Mouse (Mus musculus) MEL (cell line): Measurements from ENCODE around the gene Kif4. TPM values are rescaled to one million over a fixed set of nuclear protein-coding genes. Genes with fewer than 3 reads are reported as not detected.

Source experiments
- DNase-seq: peaks from one replicate; pipeline ENCODE4 v3.0.0; 2011; ENCODE audit warnings: low read depth, low spot score
- H3K27ac ChIP-seq: 2 replicates; pipeline ENCODE4 v1.5.1; 2012; ENCODE audit warnings: low read depth, mild to moderate bottlenecking, control low read depth, low read length, moderate library complexity; ENCODE audit not compliant: control insufficient read depth
- H3K27me3 ChIP-seq, 2 experiments: fragments of 150-350 bp in 1 of 2; sonication (generic) in 1 of 2; 2 replicates each; pipeline ENCODE4 v1.6.1; 2012; ENCODE audit warnings: low read length in 2 of 2, mild to moderate bottlenecking in 2 of 2, improper control_type of control experiment in 1 of 2, moderate library complexity in 1 of 2; ENCODE audit not compliant: insufficient read depth in 2 of 2, control insufficient read depth in 1 of 2
- H3K36me3 ChIP-seq, 2 experiments: 2 replicates each; pipeline ENCODE4 v1.6.1; 2012 to 2014; ENCODE audit warnings: low read length in 2 of 2, improper control_type of control experiment in 1 of 2, inconsistent platforms in 1 of 2, mild to moderate bottlenecking in 1 of 2; ENCODE audit not compliant: insufficient read depth in 2 of 2, control insufficient read depth in 1 of 2
- H3K4me1 ChIP-seq, 2 experiments: fragments of 150-350 bp in 1 of 2; sonication (generic) in 1 of 2; 2 replicates each; pipeline ENCODE4 v1.6.1; 2012; ENCODE audit warnings: low read length in 2 of 2, improper control_type of control experiment in 1 of 2, mild to moderate bottlenecking in 1 of 2; ENCODE audit not compliant: insufficient read depth in 2 of 2, control insufficient read depth in 1 of 2
- H3K4me3 ChIP-seq, 2 experiments: fragments of 150-350 bp in 1 of 2; sonication (generic) in 1 of 2; 2 replicates each; pipeline ENCODE4 v1.5.1; 2012; ENCODE audit warnings: low read depth in 2 of 2, low read length in 2 of 2, mild to moderate bottlenecking in 2 of 2, moderate library complexity in 2 of 2, control low read depth in 1 of 2, improper control_type of control experiment in 1 of 2; ENCODE audit not compliant: control insufficient read depth in 1 of 2, insufficient read depth in 1 of 2
- H3K79me2 ChIP-seq: 2 replicates; pipeline ENCODE4 v1.6.1; 2012; ENCODE audit warnings: mild to moderate bottlenecking, low read length, moderate library complexity; ENCODE audit not compliant: control insufficient read depth, poor library complexity, insufficient read depth
- H3K9ac ChIP-seq: 2 replicates; pipeline ENCODE4 v1.6.1; 2012; ENCODE audit warnings: low read depth, mild to moderate bottlenecking, control low read depth, low read length, moderate library complexity; ENCODE audit not compliant: control insufficient read depth, poor library complexity, severe bottlenecking
- H3K9me3 ChIP-seq: fragments of 150-350 bp; sonication (generic); replicated peaks from 2 replicates; pipeline ENCODE4 v1.6.1; 2012; ENCODE audit warnings: mild to moderate bottlenecking, low read length, improper control_type of control experiment, moderate library complexity; ENCODE audit not compliant: insufficient read depth
- CHD1 ChIP-seq: IDR thresholded peaks from 2 replicates; pipeline ENCODE4 v1.6.1; 2012; ENCODE audit warnings: low read depth, mild to moderate bottlenecking, inconsistent platforms, low read length, improper control_type of control experiment
- CHD2 ChIP-seq: IDR thresholded peaks from 2 replicates; pipeline ENCODE4 v1.6.1; 2011; ENCODE audit warnings: low read length, improper control_type of control experiment
- E2F4 ChIP-seq: IDR thresholded peaks from 2 replicates; pipeline ENCODE4 v1.6.1; 2011; ENCODE audit warnings: low read depth, low read length, improper control_type of control experiment, borderline replicate concordance
- ETS1 ChIP-seq: IDR thresholded peaks from 2 replicates; pipeline ENCODE4 v1.6.1; 2012; ENCODE audit warnings: low read depth, mild to moderate bottlenecking, inconsistent platforms, low read length, improper control_type of control experiment, moderate library complexity
- GABPA ChIP-seq: IDR thresholded peaks from 2 replicates; pipeline ENCODE4 v1.6.1; 2012; ENCODE audit warnings: low read depth, mild to moderate bottlenecking, inconsistent platforms, low read length, improper control_type of control experiment, moderate library complexity
- JUND ChIP-seq: IDR thresholded peaks from 2 replicates; pipeline ENCODE4 v1.6.1; 2011; ENCODE audit warnings: low read depth, mild to moderate bottlenecking, improper control_type of control experiment, low read length
- MAZ ChIP-seq: IDR thresholded peaks from 2 replicates; pipeline ENCODE4 v1.6.1; 2012; ENCODE audit warnings: low read depth, mild to moderate bottlenecking, inconsistent platforms, low read length, improper control_type of control experiment
- MEF2A ChIP-seq: IDR thresholded peaks from 2 replicates; pipeline ENCODE4 v1.6.1; 2014; ENCODE audit warnings: low read depth, mild to moderate bottlenecking, inconsistent platforms, low read length, improper control_type of control experiment; ENCODE audit not compliant: poor library complexity, insufficient replicate concordance, severe bottlenecking; ENCODE audit errors: extremely low read depth
- POLR2AphosphoS5 ChIP-seq: IDR thresholded peaks from 2 replicates; pipeline ENCODE4 v1.6.1; 2012; ENCODE audit warnings: low read depth, borderline replicate concordance, mild to moderate bottlenecking, inconsistent platforms, low read length, moderate library complexity, mixed read lengths
- RCOR1 ChIP-seq: IDR thresholded peaks from 2 replicates; pipeline ENCODE4 v1.6.1; 2012; ENCODE audit warnings: low read depth, mild to moderate bottlenecking, inconsistent platforms, low read length, improper control_type of control experiment
- SMC3 ChIP-seq: IDR thresholded peaks from 2 replicates; pipeline ENCODE4 v1.6.1; 2011; ENCODE audit warnings: low read depth, low read length, improper control_type of control experiment
- TAL1 ChIP-seq: IDR thresholded peaks from 2 replicates; pipeline ENCODE4 v1.6.1; 2012; ENCODE audit warnings: mild to moderate bottlenecking, inconsistent platforms, low read length, moderate library complexity, mixed read lengths
- UBTF ChIP-seq: IDR thresholded peaks from 2 replicates; pipeline ENCODE4 v1.6.1; 2012; ENCODE audit warnings: low read depth, mild to moderate bottlenecking, inconsistent platforms, low read length, improper control_type of control experiment, moderate library complexity, borderline replicate concordance; ENCODE audit not compliant: insufficient read depth
- USF1 ChIP-seq: IDR thresholded peaks from 2 replicates; pipeline ENCODE4 v1.6.1; 2014; ENCODE audit warnings: low read depth, mild to moderate bottlenecking, inconsistent platforms, low read length, improper control_type of control experiment, moderate library complexity
- polyA plus RNA-seq, 2 experiments: library from polyadenylated mRNA; stranded (reverse) in 1 of 2; unstranded in 1 of 2; fragments of >175 nt in 1 of 2; fragments of >200 nt in 1 of 2; gene quantifications; 2 replicates each; pipeline versions ENCODE4 v1.2.1 to v1.2.4; 2012; ENCODE audit warnings: low replicate concordance in 2 of 2, low read depth in 1 of 2; ENCODE audit not compliant: insufficient read length in 2 of 2, insufficient read depth in 1 of 2, missing spikeins in 1 of 2
- total RNA-seq: library from RNA; depleted of rRNA; stranded (reverse); fragments of 300-350 nt; gene quantifications from 2 replicates; pipeline ENCODE4 v1.2.3, GENCODE M21; 2012

Kif4 gene
- total and polyA plus RNA-seq, 3 experiments = 30.2 to 153 (median 35.2) TPM

- Histone ChIP-seq H3K9me3 (no peaks in the 10 kb centered on the region), H3K79me2 (no peaks in the 10 kb centered on the region), H3K27ac (no peak within 1 kb of the TSS), H3K27me3 (no peaks in the 10 kb centered on the region), H3K4me3 (no peak within 1 kb of the TSS), H3K9ac (no peak within 1 kb of the TSS), H3K4me1 (no peaks in the 10 kb centered on the region), H3K36me3 (no peaks in the 10 kb centered on the region)
- TF ChIP-seq MEF2A = no peak
- DNase-seq = no peak
Measured at GRCm38 (mm10) chrX:100729665-100730188, 104.2 kb downstream of the Kif4 start, which contains the start of gene Gdpd2. Gene Gdpd2, plus strand, starts transcription at chrX:100729873.

GRCm38 (mm10) chrX:100730266-100730665, 104.7 kb downstream of the Kif4 start:
- Histone ChIP-seq H3K36me3 (no peaks in the 10 kb centered on the region), H3K9ac (no peak overlapping the region), H3K27ac (no peak overlapping the region), H3K79me2 (no peaks in the 10 kb centered on the region), H3K4me1 (no peaks in the 10 kb centered on the region), H3K9me3 (no peaks in the 10 kb centered on the region), H3K27me3 (no peaks in the 10 kb centered on the region), H3K4me3 (no peak overlapping the region)
- TF ChIP-seq UBTF (no peak), RCOR1 (no peak), MAZ (no peak), CHD2 (no peak), CHD1 (no peak), MEF2A (no peak), SMC3 (no peak), TAL1 (no peak), POLR2AphosphoS5 (no peak), E2F4 (no peak), JUND (no peak), ETS1 (no peak), USF1 (no peak)
- no peak for DNase-seq

GRCm38 (mm10) chrX:100734359-100734758, 108.8 kb downstream of the Kif4 start:
- no peak for DNase-seq
- no peaks in the 10 kb centered on the region for H3K79me2 ChIP-seq
- H3K27me3 ChIP-seq = no peaks in the 10 kb centered on the region
- H3K4me1 ChIP-seq = no peaks in the 10 kb centered on the region
- no peaks in the 10 kb centered on the region for H3K9me3 ChIP-seq
- H3K36me3 ChIP-seq = no peaks in the 10 kb centered on the region
- no peak for TF ChIP-seq GABPA
- no peak overlapping the region for H3K9ac ChIP-seq
- H3K27ac ChIP-seq = no peak overlapping the region
- H3K4me3 ChIP-seq = no peak overlapping the region
